Mouse (Mus musculus) hindbrain, embryonic 14.5 days (tissue): ENCODE measurements around the gene Slc9a1. TPM values are rescaled to one million over a fixed set of nuclear protein-coding genes. Genes with fewer than 3 reads are reported as not detected.

ENCODE experiments used
- ATAC-seq: fragments of 200-750 bp; cut with Nextera tagmentation; 2 replicates; pipeline ENCODE4 v1.8.0; 2017; ENCODE audit warnings: moderate number of reproducible peaks, mild to moderate bottlenecking, moderate TSS enrichment, moderate library complexity; ENCODE audit not compliant: low FRiP score
- DNase-seq: peaks from one replicate; pipeline ENCODE4 v3.0.0-alpha.2; 2015; ENCODE audit warnings: low spot score
- H3K27ac ChIP-seq: fragments of 300-500 bp; sonication (generic); 2 replicates; pipeline ENCODE4 v1.5.1; 2014; ENCODE audit warnings: mild to moderate bottlenecking, moderate library complexity
- H3K27me3 ChIP-seq: fragments of 300-500 bp; sonication (generic); 2 replicates; pipeline ENCODE4 v1.6.1; 2014; ENCODE audit warnings: mild to moderate bottlenecking, low read length, mixed read lengths; ENCODE audit not compliant: control insufficient read depth, insufficient read depth
- H3K36me3 ChIP-seq: fragments of 300-500 bp; sonication (generic); replicated peaks from 2 replicates; pipeline ENCODE4 v1.6.1; 2014; ENCODE audit not compliant: control insufficient read depth, insufficient read depth
- H3K4me1 ChIP-seq: fragments of 300-500 bp; sonication (generic); replicated peaks from 2 replicates; pipeline ENCODE4 v1.6.1; 2014; ENCODE audit warnings: antibody characterized with exemption, low read length, mixed read lengths; ENCODE audit not compliant: control insufficient read depth, insufficient read depth
- H3K4me2 ChIP-seq: fragments of 300-500 bp; sonication (generic); replicated peaks from 2 replicates; pipeline ENCODE4 v1.6.1; 2014; ENCODE audit warnings: mild to moderate bottlenecking, moderate library complexity
- H3K4me3 ChIP-seq: fragments of 300-500 bp; sonication (generic); replicated peaks from 2 replicates; pipeline ENCODE4 v1.5.1; 2014; ENCODE audit warnings: mild to moderate bottlenecking, low read length
- H3K9ac ChIP-seq: fragments of 300-500 bp; sonication (generic); 2 replicates; pipeline ENCODE4 v1.6.1; 2014
- H3K9me3 ChIP-seq: fragments of 300-500 bp; sonication (generic); 2 replicates; pipeline ENCODE4 v1.6.1; 2016; ENCODE audit warnings: low read length; ENCODE audit not compliant: control insufficient read depth
- WGBS: fragments of 180-500 bp; shearing (Covaris S2); extraction: QIAGEN DNeasy Blood & Tissue Kit; methylation state at CpG from one replicate; pipeline ENCODE4 v1.1.7; 2014; 5-methylcytosine and 5-hydroxymethylcytosine counted together
- polyA plus RNA-seq: library from polyadenylated mRNA; unstranded; fragments of >200 nt; fragmentation: Nextera tagmentation; extraction: Ambion mirVana; gene quantifications from 2 replicates; pipeline ENCODE4 v1.2.1, GENCODE M21; 2014

Gene Slc9a1
- polyA plus RNA-seq, 1 experiment from 2014 or later: 8.5 TPM

DNA sequence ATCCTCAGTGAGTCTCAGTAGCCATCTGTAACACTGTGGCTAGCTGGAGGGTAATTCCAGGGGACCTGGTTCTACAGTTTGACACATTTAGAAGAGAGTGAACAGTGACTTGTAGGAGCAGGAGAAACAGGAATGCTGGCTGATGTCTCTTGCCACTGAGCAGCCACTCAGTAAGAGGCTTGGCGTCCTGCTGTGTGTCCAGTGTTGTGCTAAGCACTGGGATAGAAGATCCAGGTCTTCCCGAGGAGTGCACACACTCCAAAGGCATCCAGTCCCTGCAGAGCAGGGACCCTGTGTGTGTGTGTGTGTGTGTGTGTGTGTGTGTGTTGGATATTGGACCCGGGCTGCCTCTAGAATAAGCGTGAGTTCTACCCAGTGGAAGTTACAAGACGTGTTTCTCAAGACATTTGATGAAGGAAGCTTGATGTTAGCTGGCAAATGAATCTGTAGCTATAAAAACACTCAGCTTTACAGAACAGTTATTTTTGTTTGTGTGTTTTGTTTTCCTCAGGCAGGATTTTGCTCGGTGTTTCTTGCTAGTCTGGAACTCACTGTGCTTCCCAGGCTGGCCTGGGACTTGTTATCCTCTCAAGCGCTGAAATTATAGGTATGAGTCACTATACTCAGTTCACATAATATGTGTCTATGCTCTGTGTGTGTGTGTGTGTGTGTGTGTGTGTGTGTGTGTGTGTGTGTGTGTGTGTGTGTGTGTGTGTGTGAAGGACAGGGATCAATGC is 16.7 kb downstream of the Slc9a1 start:
- no peak overlapping the region for H3K4me2 ChIP-seq
- no peak overlapping the region for H3K27ac ChIP-seq
- H3K27me3 ChIP-seq: no peaks in the 10 kb centered on the region
- H3K9me3 ChIP-seq: no peaks in the 10 kb centered on the region
- DNase-seq (no peak), ATAC-seq (no peak)
- no peak overlapping the region for H3K9ac ChIP-seq
- H3K36me3 ChIP-seq: no peaks in the 10 kb centered on the region
- H3K4me3 ChIP-seq: no peak overlapping the region
- 69% methylated on average over 7 of the region's 7 CpGs for WGBS
- no peaks in the 10 kb centered on the region for H3K4me1 ChIP-seq

DNA sequence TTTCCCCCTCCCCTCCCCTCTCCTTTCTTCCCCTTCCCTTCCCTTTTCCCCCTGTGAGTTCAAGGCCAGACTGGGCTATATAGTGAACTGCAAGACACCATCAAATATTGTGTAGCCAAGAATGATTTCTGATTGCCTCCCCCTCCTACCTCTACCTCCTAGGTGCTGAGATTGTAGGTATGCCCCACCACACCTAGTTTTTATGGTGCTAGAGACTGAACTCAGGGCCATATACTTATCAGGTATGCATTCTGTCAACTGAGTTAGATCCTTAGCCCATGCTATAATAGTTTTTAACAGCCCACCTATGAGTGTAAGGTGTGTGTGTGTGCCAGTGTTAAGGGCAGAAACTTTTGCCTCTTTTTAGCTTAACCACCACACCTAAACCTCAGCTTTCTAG is 17.5 kb downstream of the Slc9a1 start:
- no peak overlapping the region for H3K27ac ChIP-seq
- no peak overlapping the region for H3K4me3 ChIP-seq
- H3K4me1 ChIP-seq: no peaks in the 10 kb centered on the region
- no peak overlapping the region for H3K9ac ChIP-seq
- H3K27me3 ChIP-seq: no peaks in the 10 kb centered on the region
- DNase-seq: no peak
- no peaks in the 10 kb centered on the region for H3K36me3 ChIP-seq
- H3K4me2 ChIP-seq: no peak overlapping the region
- no peak for ATAC-seq
- no peaks in the 10 kb centered on the region for H3K9me3 ChIP-seq

DNA sequence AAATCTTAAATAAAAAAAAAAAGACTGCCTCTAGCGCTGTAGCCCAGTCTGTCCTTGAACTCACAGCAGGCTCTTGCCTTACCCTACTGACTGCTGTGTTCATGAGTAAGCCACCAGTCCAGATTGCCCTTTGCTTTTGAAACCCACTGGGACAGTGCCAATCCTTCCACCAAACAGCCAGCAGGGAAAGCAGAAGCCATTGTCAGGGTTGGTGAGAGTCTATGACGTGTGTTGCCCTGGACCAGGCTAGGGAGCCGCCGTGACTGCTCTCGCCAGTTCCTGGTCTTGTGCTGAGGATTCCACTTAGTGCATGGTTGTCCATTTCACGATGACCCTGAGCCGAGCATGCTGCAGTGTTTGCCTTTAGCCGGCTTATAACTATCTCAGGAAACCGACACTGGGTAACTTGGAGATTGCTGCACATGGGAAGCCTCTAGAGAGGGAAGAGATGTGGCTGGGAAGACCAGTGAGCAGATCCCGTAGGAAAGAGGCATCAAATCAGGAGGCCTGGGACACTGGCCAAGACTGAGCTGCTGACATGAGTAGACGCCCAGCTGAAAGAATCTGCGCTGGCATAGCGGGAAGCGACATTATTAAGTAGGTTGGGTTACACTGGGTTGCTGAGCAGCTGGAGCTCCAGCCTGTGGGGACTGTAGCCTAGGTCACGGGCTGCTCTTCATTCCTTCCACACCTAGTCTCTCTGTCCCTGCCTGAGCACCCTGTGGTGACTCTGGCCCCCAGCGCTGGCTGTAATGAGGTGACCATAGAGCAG is 19.5 kb downstream of the Slc9a1 start:
- Histone ChIP-seq H3K4me1 (no peaks in the 10 kb centered on the region), H3K9ac (no peak overlapping the region), H3K27me3 (no peaks in the 10 kb centered on the region), H3K27ac (no peak overlapping the region), H3K36me3 (no peaks in the 10 kb centered on the region), H3K4me3 (no peak overlapping the region), H3K9me3 (no peaks in the 10 kb centered on the region), H3K4me2 (no peak overlapping the region)
- WGBS: 82% methylated on average over 16 of the region's 16 CpGs
- ATAC-seq (no peak), DNase-seq (no peak)

DNA sequence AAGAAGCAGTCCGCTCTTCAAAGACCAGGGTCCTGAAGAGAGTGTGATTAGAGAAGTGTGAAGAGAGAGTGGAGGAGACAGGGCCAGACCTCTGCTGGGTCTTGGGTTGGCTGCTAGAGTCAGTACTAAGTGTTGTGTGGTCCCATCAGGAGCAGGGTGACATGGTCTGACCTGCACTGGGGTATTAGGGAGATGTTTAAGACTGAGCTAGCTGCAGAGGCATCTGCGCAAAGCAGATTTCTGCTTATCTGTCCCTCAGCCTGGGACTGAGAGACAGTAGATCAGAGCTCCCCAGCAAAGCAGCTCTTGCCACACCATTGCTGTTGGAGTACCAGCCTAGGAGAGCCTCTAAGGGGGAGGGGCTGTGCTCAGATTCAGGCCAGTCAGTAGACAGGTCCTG is 20.5 kb downstream of the Slc9a1 start:
- H3K36me3 ChIP-seq: no peaks in the 10 kb centered on the region
- H3K27me3 ChIP-seq: no peaks in the 10 kb centered on the region
- no peak for DNase-seq
- WGBS: 97% methylated on average over 2 of the region's 2 CpGs
- 0 out of 2 replicates have a peak, but pooled peaks cover 2% of the 10 kb centered on the region for H3K4me1 ChIP-seq
- no peak overlapping the region for H3K9ac ChIP-seq
- H3K4me3 ChIP-seq: no peak overlapping the region
- H3K27ac ChIP-seq: no peak overlapping the region
- no peak overlapping the region for H3K4me2 ChIP-seq
- H3K9me3 ChIP-seq: no peaks in the 10 kb centered on the region
- no peak for ATAC-seq

GRCm38 (mm10) chr4:133390585-133390984 is 21.1 kb downstream of the Slc9a1 start:
- no peaks in the 10 kb centered on the region for H3K9me3 ChIP-seq
- H3K27me3 ChIP-seq: no peaks in the 10 kb centered on the region
- H3K9ac ChIP-seq: no peak overlapping the region
- H3K4me3 ChIP-seq: no peak overlapping the region
- no peak overlapping the region for H3K4me2 ChIP-seq
- ATAC-seq (no peak), DNase-seq (no peak)
- peaks cover 8% of the 10 kb centered on the region; the same call in 1 of the 2 replicates for H3K4me1 ChIP-seq
- no peaks in the 10 kb centered on the region for H3K36me3 ChIP-seq
- no peak overlapping the region for H3K27ac ChIP-seq
- 93% methylated on average over 6 of the region's 6 CpGs for WGBS

DNA sequence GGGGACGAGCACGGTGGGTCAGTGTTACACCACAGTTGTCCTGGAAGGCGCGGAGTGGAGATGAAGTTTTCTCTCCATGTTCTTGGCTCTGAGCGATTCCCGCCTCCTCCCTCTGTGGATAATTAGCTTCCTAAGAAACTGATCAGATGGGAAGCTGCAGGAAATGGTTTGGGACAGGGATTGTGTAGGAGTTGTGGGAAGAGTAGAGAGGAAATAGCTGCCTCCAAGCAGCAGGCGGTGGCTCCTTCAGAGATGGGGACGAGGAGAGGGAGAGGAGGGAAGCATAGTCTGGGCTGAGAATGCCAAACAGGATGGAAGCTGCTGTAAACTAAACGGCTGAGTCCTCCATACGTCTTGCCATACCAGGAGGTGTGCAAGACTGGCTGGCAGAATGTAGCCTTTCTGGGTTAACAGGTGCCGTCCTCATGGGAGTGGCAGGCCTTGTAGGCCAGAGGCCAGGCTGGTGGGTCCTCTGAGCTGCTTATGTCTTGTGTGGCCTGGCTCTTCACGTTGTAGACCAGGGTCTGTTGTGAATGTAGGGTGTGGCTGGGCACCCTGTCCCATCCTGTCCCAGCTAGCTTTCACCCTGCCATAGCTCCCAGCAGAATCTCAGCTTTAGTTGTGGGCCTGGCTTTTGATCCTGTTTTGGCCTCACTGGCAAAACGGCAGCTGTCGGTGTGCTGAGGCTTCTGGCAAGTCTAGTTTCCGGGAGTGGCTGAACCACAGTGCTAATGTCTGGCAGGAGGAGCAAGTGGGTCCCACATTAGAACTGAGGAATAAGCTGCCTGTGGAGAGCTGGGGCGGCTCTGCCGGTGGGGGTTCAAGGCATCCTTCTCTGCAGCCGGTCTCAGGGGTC is 21.9 kb downstream of the Slc9a1 start:
- no peak overlapping the region for H3K4me2 ChIP-seq
- H3K4me3 ChIP-seq: no peak overlapping the region
- no peak overlapping the region for H3K27ac ChIP-seq
- no peak overlapping the region for H3K9ac ChIP-seq
- DNase-seq: no peak
- 82% methylated on average over 18 of the region's 18 CpGs for WGBS
- H3K27me3 ChIP-seq: no peaks in the 10 kb centered on the region
- no peaks in the 10 kb centered on the region for H3K9me3 ChIP-seq
- peaks cover 16% of the 10 kb centered on the region for H3K4me1 ChIP-seq
- no peaks in the 10 kb centered on the region for H3K36me3 ChIP-seq
- no peak for ATAC-seq

DNA sequence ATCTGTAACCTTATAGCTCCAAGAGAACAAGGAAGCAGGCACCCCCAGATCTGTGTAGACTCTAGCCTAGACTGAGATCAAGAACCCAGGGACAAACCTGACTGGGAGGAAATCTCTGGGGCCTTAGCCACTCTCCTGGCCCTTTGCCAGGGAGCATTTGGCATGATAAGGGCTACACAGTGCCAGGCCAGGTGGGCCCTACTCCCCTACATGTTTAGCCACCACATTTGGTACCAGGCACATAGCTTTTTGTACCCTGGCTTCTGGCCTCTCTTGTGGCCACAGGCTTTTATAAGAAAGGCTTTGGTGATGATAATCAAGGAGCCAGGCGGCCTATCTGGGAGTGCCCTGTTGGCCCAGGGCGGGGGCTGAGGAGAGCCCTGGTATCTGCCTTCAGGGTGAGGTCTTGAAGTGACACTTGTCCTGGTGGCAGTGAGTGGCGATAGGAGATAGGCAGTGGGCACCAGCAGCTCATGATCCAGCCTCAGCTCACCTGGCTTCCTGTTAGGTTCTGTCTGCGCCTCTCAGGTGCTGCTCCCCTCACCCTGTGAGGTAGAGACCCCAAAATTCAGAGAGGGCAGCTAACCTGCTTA is 25.6 kb downstream of the Slc9a1 start:
- Histone ChIP-seq H3K4me1 (peaks cover 16% of the 10 kb centered on the region), H3K27me3 (no peaks in the 10 kb centered on the region), H3K4me2 (no peak overlapping the region), H3K27ac (no peak overlapping the region), H3K36me3 (no peaks in the 10 kb centered on the region), H3K9me3 (no peaks in the 10 kb centered on the region), H3K9ac (no peak overlapping the region), H3K4me3 (no peak overlapping the region)
- no peak for DNase-seq
- ATAC-seq: no peak
- WGBS: 91% methylated on average over 4 of the region's 4 CpGs

GRCm38 (mm10) chr4:133396079-133396478 is 26.6 kb downstream of the Slc9a1 start:
- 67% methylated on average over 2 of the region's 2 CpGs for WGBS
- Histone ChIP-seq H3K9ac (no peak overlapping the region; the same call in 1 of the 2 replicates), H3K9me3 (no peaks in the 10 kb centered on the region), H3K4me1 (peaks cover 16% of the 10 kb centered on the region), H3K27ac (peak overlapping the region; percentile 47), H3K4me2 (no peak overlapping the region), H3K36me3 (no peaks in the 10 kb centered on the region), H3K4me3 (no peak overlapping the region), H3K27me3 (no peaks in the 10 kb centered on the region)
- DNase-seq (no peak), ATAC-seq (no peak)

DNA sequence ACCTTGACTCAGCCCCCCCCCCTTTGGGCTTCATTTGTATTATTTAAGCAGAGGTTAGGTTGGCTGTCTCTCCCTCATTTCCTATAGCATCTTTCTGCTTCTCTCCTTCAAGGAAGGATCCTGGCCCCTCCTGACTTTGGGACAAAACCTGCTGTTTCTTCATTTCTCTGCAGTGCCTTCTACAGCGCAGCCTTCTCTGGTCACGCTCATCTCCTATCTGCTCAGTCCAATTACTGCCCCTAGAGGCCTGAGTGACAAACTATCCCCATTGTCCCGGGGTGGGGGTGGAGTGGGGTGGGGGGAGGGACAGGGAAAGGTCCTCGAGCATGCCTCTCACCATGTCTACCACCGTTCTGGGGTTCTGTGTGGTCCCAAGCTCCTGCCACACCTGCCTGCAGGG is 27.8 kb downstream of the Slc9a1 start:
- Histone ChIP-seq H3K9me3 (no peaks in the 10 kb centered on the region), H3K9ac (no peak overlapping the region), H3K4me3 (no peak overlapping the region), H3K27me3 (no peaks in the 10 kb centered on the region), H3K27ac (no peak overlapping the region), H3K4me1 (peaks cover 16% of the 10 kb centered on the region), H3K4me2 (no peak overlapping the region), H3K36me3 (no peaks in the 10 kb centered on the region)
- 37% methylated on average over 5 of the region's 5 CpGs for WGBS
- DNase-seq: no peak
- no peak for ATAC-seq
